Mouse (Mus musculus): ENCODE results near the gene Dnajb12.
A peak's percentile ranks its signal among the peaks of the same experiment; 100 is the strongest.

Gene Dnajb12

DNA sequence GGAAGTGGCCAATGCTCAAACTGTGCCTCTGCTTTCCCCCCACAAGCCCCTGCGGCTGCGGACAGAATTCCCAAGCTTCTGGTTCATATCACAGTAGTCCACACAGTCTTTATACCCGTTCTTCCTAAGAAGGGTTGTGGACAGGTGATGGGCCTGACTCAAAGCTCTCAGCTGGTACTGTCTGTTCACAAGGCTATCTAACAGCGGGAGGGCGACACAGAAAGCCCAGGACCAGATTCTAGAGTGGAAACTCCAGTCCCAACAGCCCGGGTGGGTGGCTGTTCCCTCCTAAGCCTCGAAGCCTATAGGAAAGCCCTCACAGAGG lies 41.1 kb downstream of the Dnajb12 start:
- DNase-seq, result no peak

DNA sequence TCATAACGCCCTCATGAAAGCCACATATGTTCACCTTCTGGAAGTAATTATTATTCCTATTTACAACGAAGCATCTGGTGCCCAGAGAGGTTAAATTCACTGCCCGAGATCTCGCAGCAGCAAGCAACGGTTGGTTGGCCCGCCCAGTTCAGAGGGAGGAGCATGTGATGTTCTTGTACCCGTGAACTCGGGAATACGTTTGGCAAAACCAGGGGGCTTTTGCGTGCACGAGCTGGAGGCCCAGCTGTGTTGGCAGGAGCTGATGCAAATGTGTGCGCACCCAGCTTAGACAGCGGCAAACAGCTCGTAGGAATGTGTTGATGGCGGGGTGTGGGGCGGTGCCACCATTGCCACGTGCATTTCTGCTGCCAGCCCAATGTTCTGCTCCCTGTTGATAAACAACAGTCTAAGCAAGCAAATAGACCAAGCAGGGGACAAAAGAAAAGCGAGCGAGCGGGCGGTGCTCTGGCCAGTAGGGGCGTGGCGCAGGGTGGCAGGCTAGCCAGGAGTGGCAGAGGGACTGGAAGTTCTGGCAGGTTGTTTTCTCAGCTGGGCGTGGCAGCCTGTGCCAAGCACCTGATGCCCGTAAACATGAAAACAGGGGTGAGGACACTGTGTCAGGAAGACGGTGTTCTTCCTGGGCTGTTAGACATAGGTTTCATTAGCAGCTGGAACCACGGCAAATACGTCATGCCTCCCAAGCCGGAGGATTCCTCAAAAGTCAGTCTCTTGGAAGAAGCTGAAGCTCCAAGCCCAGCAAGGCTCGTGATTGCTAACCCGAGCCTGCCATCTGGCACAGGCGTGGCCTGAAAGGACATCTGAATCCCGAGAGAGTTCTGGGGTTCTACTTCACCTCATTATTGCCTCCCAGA lies 41.7 kb downstream of the Dnajb12 start:
- peak; percentile 60 for DNase-seq

DNA sequence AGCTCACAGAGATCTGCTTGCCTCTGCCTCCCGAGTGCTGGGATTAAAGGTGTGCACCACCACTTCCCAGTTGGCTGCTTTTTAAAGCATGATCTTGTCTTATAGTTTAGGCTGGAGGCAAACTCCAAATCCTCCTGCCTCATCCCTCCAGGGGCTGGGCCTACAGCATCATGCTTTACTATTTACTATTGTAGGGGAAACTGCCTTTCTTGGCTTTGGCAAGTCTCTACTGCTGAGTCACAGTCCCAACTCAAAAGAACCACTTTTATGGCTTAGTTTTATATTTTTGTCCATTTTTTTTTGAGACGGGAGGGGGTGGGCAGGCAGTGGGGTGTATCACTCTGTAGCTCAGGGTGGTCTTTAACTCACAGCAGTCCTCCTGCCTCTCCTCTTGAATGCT lies 44.1 kb downstream of the Dnajb12 start:
- no peak for DNase-seq

- no peak for DNase-seq
Measured at GRCm38 (mm10) chr10:59924305-59924704, 44.9 kb downstream of the Dnajb12 start.

GRCm38 (mm10) chr10:59929205-59929604 lies 49.8 kb downstream of the Dnajb12 start:
- DNase-seq, result no peak

- no peak for DNase-seq
Measured at GRCm38 (mm10) chr10:59930996-59931395, 51.6 kb downstream of the Dnajb12 start.

DNA sequence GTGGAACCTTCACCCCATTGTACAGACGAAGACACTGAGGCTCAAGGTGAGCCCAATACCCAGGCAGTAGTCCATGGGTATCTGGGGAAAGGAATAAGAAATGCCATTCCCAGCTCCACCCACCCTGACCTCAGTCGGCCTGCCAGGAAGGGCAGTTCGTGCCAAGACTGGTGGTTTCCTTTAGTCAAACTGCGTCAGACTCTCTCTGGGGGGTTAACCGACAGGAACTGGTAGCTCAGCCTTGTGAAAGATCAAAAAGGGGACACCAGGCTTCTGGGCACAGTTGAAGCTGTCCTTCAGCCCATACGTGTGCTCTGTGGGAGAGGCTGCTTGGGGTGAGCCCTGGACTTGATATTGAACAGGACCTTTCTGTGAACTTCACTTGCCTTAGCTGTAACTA lies 53.2 kb downstream of the Dnajb12 start:
- DNase-seq, result no peak

GRCm38 (mm10) chr10:59934039-59934438 lies 54.7 kb downstream of the Dnajb12 start:
- no peak for DNase-seq

- peak; percentile 56 for DNase-seq
Measured at GRCm38 (mm10) chr10:59936058-59936856, 56.9 kb downstream of the Dnajb12 start.

GRCm38 (mm10) chr10:59938662-59939061 lies 59.3 kb downstream of the Dnajb12 start:
- DNase-seq, result no peak

DNA sequence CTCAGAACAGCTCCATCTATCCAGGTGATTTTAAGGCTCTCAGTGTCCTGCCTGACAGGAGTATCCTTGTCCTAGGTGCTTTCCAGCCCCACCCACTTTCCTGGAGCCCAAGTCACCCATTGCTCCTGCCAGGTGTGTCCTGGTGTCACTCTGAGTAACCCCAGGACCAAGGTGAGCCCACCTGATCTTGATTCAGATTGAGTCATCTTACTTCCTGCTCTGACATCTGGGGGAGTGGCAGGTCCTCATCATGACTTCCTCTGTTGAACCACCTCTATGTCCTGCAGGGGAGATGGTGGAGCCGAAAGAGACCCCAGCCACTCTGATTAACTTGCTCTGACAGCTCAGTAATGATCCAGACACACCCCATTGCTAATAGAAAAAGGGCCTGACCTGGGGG lies 59.7 kb downstream of the Dnajb12 start:
- no peak for DNase-seq

GRCm38 (mm10) chr10:59942281-59942846 lies 63.0 kb downstream of the Dnajb12 start:
- peak; percentile 41 for DNase-seq

DNA sequence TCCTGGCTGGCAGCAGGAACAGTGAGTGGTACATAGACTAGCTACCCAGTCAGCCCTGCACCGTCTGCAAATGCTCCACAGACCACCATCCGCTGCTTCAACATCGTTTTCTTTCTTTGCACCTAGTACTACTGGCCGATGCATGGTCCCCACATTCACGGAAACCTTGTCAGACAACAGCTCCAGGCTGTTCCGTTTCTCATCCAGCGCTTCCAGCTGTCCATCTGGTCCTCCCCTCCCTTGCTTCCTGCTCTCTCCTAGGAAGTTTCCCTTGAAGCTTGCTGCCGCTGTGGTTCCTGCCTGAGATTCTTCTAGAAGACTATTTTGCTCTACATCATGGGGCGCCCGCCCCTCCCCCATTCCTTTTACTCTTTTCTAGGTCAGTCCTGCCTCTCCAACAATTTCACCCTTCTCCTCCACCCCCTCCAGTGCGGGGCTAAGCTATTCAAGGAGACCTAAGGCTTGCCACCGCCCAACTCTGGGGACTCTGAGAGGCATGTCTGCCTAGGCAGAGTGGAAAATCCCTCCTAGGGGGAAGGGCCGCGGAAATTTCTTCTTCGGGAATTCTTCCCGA lies 63.6 kb downstream of the Dnajb12 start:
- DNase-seq, result peak; percentile 50

DNA sequence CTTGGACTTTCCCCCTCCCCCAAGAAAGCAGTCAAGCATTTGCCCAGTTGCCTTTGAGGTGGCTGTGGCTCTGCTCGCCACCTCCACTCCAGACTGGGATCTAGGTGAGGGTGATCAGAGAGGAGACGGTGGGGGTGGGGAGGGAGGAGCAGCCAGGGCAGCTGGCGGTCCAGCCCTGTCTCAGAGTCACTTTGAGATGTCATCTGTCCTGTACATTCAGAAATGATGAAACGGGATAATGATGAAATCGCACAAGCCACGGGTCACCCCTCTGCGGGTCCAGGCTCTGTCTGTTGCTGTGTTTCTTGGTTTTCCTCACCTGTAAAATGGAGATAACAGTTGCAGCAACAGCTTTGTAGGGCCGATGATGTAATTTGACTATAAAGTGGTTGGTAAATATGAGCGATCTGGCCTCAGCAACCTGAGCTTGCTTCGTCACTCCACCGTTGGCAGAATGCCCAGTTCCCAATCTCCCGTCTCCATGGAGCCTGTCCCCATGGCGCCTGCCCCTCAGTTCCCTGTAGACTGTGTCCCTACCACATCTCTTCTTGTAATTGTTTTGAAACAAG lies 64.1 kb downstream of the Dnajb12 start:
- no peak for DNase-seq

DNA sequence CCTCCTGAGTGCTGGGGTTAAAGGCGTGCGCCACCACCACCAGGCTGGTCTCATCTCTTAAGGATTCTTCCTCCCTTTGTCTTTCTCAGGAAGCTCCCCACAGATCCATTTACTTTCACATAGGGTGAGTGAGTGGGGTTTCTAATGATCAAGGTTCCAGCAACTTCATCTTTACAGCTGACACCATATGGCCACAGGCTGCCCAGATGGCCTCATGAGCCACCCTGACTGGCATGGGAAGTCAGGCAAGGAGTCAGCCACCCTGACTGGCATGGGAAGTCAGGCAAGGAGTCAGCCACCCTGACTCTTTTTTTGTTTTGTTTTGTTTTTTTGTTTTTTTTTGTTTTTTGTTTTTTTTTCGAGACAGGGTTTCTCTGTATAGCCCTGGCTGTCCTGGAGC lies 66.1 kb downstream of the Dnajb12 start:
- no peak for DNase-seq

- no peak for DNase-seq
Measured at GRCm38 (mm10) chr10:59946362-59946761, 67.0 kb downstream of the Dnajb12 start.

GRCm38 (mm10) chr10:59947296-59948073 lies 68.1 kb downstream of the Dnajb12 start:
- DNase-seq, result no peak

GRCm38 (mm10) chr10:59948363-59949254 lies 69.3 kb downstream of the Dnajb12 start:
- DNase-seq, result no peak
